Mouse (Mus musculus) ES-E14 (cell line): Measurements from ENCODE around the gene Prpsap1. TPM values are rescaled to one million over a fixed set of nuclear protein-coding genes. Genes with fewer than 3 reads are reported as not detected.

Experiments used
- DNase-seq: peaks from one replicate; pipeline ENCODE4 v3.0.0-alpha.2; 2013; ENCODE audit warnings: low read depth, low spot score
- H3K27ac ChIP-seq: 2 replicates; pipeline ENCODE4 v1.5.1; 2012; ENCODE audit warnings: low read depth, mild to moderate bottlenecking, low read length, moderate library complexity, mixed read lengths; ENCODE audit not compliant: poor library complexity, insufficient read depth, severe bottlenecking
- H3K36me3 ChIP-seq: 2 replicates; pipeline ENCODE4 v1.6.1; 2012; ENCODE audit warnings: mild to moderate bottlenecking, low read length, moderate library complexity, mixed read lengths; ENCODE audit not compliant: control insufficient read depth, poor library complexity, insufficient read depth, severe bottlenecking
- H3K4me1 ChIP-seq, 2 experiments: fragments of 150-350 bp in 1 of 2; sonication (generic) in 1 of 2; 2 replicates each; pipeline ENCODE4 v1.6.1; 2012; ENCODE audit warnings: low read length in 2 of 2, mild to moderate bottlenecking in 1 of 2, mixed read lengths in 1 of 2; ENCODE audit not compliant: control insufficient read depth in 2 of 2, insufficient read depth in 2 of 2, poor library complexity in 1 of 2
- H3K4me3 ChIP-seq, 2 experiments: fragments of 150-350 bp in 1 of 2; sonication (generic) in 1 of 2; 2 replicates each; pipeline ENCODE4 v1.5.1; 2012; ENCODE audit warnings: low read length in 2 of 2, low read depth in 1 of 2, mild to moderate bottlenecking in 1 of 2, mixed read lengths in 1 of 2; ENCODE audit not compliant: insufficient read depth in 1 of 2, poor library complexity in 1 of 2, severe bottlenecking in 1 of 2
- H3K9ac ChIP-seq: 2 replicates; pipeline ENCODE4 v1.6.1; 2012; ENCODE audit warnings: low read depth, mild to moderate bottlenecking, low read length, mixed read lengths; ENCODE audit not compliant: poor library complexity, insufficient read depth, severe bottlenecking
- H3K9me3 ChIP-seq: fragments of 150-350 bp; sonication (generic); 2 replicates; pipeline ENCODE4 v1.6.1; 2012; ENCODE audit warnings: low read depth, mild to moderate bottlenecking, low read length; ENCODE audit not compliant: control insufficient read depth, insufficient read depth
- CHD2 ChIP-seq: IDR thresholded peaks from 2 replicates; pipeline ENCODE4 v1.6.1; 2014; ENCODE audit warnings: mild to moderate bottlenecking, low read depth, low read length, inconsistent platforms
- HCFC1 ChIP-seq: IDR thresholded peaks from 2 replicates; pipeline ENCODE4 v1.6.1; 2012; ENCODE audit warnings: low read length, inconsistent platforms, borderline replicate concordance; ENCODE audit not compliant: insufficient read depth
- MAFK ChIP-seq: IDR thresholded peaks from 2 replicates; pipeline ENCODE4 v1.6.1; 2014; ENCODE audit warnings: mild to moderate bottlenecking, low read depth, low read length, inconsistent platforms; ENCODE audit not compliant: insufficient read depth
- ZC3H11A ChIP-seq: IDR thresholded peaks from 2 replicates; pipeline ENCODE4 v1.6.1; 2012; ENCODE audit warnings: low read depth, mild to moderate bottlenecking, inconsistent platforms, low read length, borderline replicate concordance
- ZNF384 ChIP-seq: IDR thresholded peaks from 2 replicates; pipeline ENCODE4 v1.6.1; 2012; ENCODE audit warnings: low read depth, low read length, inconsistent platforms
- in situ Hi-C, 2 experiments: fragments of 600-800 bp; cut with MboI; formaldehyde crosslinking; loops; one replicate each; pipeline ENCODE4 v1.15.1; 2025; ENCODE audit warnings: low sequenced_read_pairs in 2 of 2, inconsistent platforms in 1 of 2; ENCODE audit not compliant: unreplicated experiment in 2 of 2
- total RNA-seq: library from RNA; depleted of rRNA; stranded (reverse); fragments of 300-350 nt; gene quantifications from 2 replicates; pipeline ENCODE4 v1.2.3, GENCODE M21; 2012

Prpsap1 gene
- total RNA-seq, 1 experiment = 121 TPM

DNA sequence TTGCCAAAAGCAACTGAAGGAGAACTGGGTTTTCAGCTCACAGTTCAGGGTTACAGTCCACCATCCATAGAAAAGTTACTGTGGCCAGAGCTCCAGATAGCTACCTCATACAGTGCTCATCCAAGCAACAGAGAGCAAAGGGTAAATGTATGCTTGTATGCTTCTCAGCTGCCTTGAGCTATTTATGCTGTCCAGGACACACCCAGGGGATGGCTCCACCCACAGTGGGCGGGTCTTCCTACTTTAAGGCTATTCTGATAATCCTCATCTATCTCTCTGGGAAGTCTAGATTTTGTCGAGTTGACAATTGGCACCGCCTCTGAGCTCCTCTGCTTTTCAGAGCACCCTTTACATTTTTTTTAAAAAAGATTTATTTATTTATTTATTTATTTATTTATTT is 27.1 kb upstream of the Prpsap1 start:
- in situ Hi-C loops = no loop called here
- Histone ChIP-seq H3K9ac (no peak overlapping the region), H3K4me1 (peaks cover 0 to 5% of the 10 kb centered on the region in 2 experiments; a peak in 1 of 4 replicates), H3K9me3 (no peaks in the 10 kb centered on the region), H3K4me3 (no peak overlapping the region), H3K36me3 (no peaks in the 10 kb centered on the region), H3K27ac (no peak overlapping the region)
- DNase-seq = no peak
- TF ChIP-seq ZC3H11A = no peak
- TF ChIP-seq CHD2 = no peak
- no peak for TF ChIP-seq HCFC1
- no peak for TF ChIP-seq ZNF384
- no peak for TF ChIP-seq MAFK

DNA sequence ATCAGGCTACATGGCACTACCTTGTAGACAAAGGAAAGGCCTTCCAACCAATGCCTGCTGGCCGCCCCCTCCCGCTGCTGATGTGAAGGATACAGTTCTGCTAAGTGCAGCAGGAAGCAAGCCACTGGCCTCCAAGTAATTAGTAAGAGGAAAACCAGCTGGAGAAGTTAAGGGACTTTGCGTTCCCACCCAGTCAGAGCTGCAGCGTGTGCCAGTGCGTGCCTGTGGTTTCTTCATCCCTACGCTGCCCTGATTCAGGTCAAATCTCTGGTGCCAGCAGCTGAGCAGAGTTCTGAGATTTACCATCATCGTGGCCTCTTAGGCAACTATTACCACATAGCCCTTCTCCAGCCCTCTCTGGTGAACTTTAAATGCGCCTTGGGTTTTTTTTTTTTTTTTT is 24.5 kb upstream of the Prpsap1 start:
- Histone ChIP-seq H3K4me1 (peaks cover 0 to 8% of the 10 kb centered on the region in 2 experiments; a peak in 1 of 4 replicates), H3K27ac (no peak overlapping the region), H3K9ac (no peak overlapping the region), H3K9me3 (no peaks in the 10 kb centered on the region), H3K4me3 (no peak overlapping the region), H3K36me3 (no peaks in the 10 kb centered on the region)
- DNase-seq = no peak
- TF ChIP-seq MAFK (no peak), ZC3H11A (no peak), CHD2 (no peak), ZNF384 (no peak), HCFC1 (no peak)
- in situ Hi-C loops = no loop called here

DNA sequence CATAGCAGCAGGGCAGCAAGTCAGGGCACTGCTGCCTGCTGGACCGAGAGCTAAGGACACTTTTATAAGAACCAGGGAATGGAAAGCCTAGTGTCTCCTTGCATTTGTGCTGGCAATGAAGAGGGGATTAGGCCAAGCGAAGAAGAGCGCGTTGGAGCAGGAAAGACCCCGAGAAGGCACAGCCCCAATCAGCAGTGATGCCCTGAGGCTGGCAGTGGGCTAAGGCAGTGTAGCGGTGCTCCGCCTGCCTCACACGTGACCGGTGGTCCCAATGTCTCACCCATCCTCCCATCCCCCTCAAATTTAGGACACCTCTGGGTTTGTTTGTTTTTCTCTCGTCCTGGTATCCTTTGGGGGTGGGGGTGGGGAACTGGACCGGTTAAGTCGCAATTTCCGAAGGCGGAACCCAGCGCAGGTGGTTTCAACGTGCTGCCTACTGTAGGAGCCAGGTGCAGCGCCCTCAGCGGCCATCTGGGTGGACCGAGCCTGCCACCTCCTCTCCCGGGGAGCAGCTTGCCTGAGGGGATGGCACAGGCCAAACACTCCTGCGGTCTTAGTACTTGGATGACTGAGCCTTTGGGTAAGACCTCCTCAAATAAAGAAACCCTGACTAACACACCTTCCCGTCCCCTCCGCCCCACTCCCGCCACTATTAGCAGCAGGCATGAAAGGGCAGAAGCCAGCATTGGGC is 21.5 kb upstream of the Prpsap1 start:
- TF ChIP-seq HCFC1 = no peak
- no peak for TF ChIP-seq MAFK
- no peak for TF ChIP-seq CHD2
- no peak for TF ChIP-seq ZNF384
- TF ChIP-seq ZC3H11A = no peak
- H3K9me3 ChIP-seq = no peaks in the 10 kb centered on the region
- H3K4me3 ChIP-seq = peak overlapping the region; percentile 47 to 49
- no peaks in the 10 kb centered on the region for H3K36me3 ChIP-seq
- in situ Hi-C loops = no loop called here
- no peak for DNase-seq
- H3K27ac ChIP-seq = no peak overlapping the region
- H3K4me1 ChIP-seq = 0 out of 4 replicates have a peak, but pooled peaks cover 0 to 4% of the 10 kb centered on the region in 2 experiments
- 0 out of 2 replicates have a peak overlapping the region, but pooled peaks have one; percentile 25 for H3K9ac ChIP-seq

DNA sequence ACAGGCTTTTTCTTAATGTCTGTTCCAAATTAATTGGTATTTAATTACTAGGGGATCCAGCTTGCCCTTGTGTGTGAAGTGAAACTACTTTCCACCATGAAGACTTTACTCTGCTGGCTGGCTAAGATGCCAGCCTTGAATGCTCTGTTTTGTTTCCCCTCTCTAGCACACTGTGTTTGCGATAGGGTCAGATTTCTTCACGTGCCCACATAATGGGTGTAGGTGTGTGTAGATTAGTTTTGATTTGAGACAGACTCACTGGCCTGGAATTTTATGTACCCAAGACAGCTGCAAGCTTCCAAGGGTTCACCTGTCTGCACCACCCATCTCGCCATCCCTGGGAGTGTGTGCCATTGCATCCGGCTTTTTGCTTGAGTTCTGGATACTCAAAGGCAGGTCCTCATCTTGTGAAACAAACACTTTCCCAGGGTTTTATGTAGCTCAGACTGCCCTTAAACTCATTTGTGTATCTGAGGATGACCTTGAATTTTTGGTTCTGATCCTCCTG is 19.6 kb upstream of the Prpsap1 start:
- H3K9ac ChIP-seq = no peak overlapping the region
- no peak for DNase-seq
- no peak overlapping the region for H3K4me3 ChIP-seq
- no peak overlapping the region for H3K27ac ChIP-seq
- H3K36me3 ChIP-seq = no peaks in the 10 kb centered on the region
- H3K9me3 ChIP-seq = no peaks in the 10 kb centered on the region
- 0 out of 4 replicates have a peak, but pooled peaks cover 0 to 3% of the 10 kb centered on the region in 2 experiments for H3K4me1 ChIP-seq
- TF ChIP-seq CHD2 (no peak), MAFK (no peak), ZC3H11A (no peak), ZNF384 (no peak)
- in situ Hi-C loops = no loop called here
